Mouse (Mus musculus) cerebellum, adult 2 months (tissue): ENCODE measurements around the gene Pparg.

Experiments
- CTCF ChIP-seq: fragments of 200-500 bp; IDR thresholded peaks from 2 replicates; pipeline ENCODE4 v1.5.1; 2011; ENCODE audit warnings: low read depth, mild to moderate bottlenecking, control low read depth, low read length, moderate library complexity, borderline replicate concordance; ENCODE audit not compliant: insufficient read depth
- POLR2A ChIP-seq: fragments of 200-500 bp; IDR thresholded peaks from 2 replicates; pipeline ENCODE4 v1.6.1; 2011; ENCODE audit warnings: low read length, control low read depth, borderline replicate concordance; ENCODE audit not compliant: insufficient read depth

- no peak for TF ChIP-seq POLR2A
- TF ChIP-seq CTCF: no peak
Measured at GRCm38 (mm10) chr6:115523201-115523600, 162.4 kb downstream of the Pparg start.
